Mouse (Mus musculus) thymus, adult 18-20 months (tissue): Measurements from ENCODE around the gene Mug2.
"Not testable (repeated sequence)": the region's sequence is repeated elsewhere in the genome, so short reads cannot be mapped to it uniquely, and the experiment has no call there.

Experiments
- DNase-seq, 2 experiments: peaks; one replicate each; pipeline ENCODE4 v3.0.0; 2022; ENCODE audit warnings: mixed read lengths in 2 of 2

Mug2 gene

GRCm38 (mm10) chr6:122006461-122006860 lies at the start of gene Mug2:
Gene Mug2, plus strand, starts transcription at chr6:122006761.
- DNase-seq: not testable (repeated sequence)

- DNase-seq: not testable (repeated sequence)
Observed at GRCm38 (mm10) chr6:121957803-121958349, 48.7 kb upstream of the Mug2 start.

- no peak for DNase-seq
Observed at GRCm38 (mm10) chr6:121975701-121976100, 30.9 kb upstream of the Mug2 start.

GRCm38 (mm10) chr6:122100904-122101303 lies 94.3 kb downstream of the Mug2 start:
- no peak for DNase-seq

- DNase-seq: no peak
Observed at GRCm38 (mm10) chr6:122101671-122102070, 95.1 kb downstream of the Mug2 start.

- DNase-seq: no peak
Observed at GRCm38 (mm10) chr6:122116963-122117362, 110.4 kb downstream of the Mug2 start.

- no peak for DNase-seq
Observed at GRCm38 (mm10) chr6:122129521-122129920, 123.0 kb downstream of the Mug2 start.
